Mouse (Mus musculus): ENCODE measurements around the gene Tomm40. TPM values are rescaled to one million over a fixed set of nuclear protein-coding genes. Genes with fewer than 3 reads are reported as not detected.

Gene Tomm40
- polyA plus RNA-seq, 1 experiment from 2014 or later: 17.8 TPM

Other genes starting within 250 kb of the Tomm40 start
- 5.7 to 9.3 TPM (median 6.9 TPM) in 3 replicates for gene Bloc1s3, start 207.1 kb downstream of the Tomm40 start, polyA plus RNA-seq (2018)
- 9.4 to 41.1 TPM (median 33.5 TPM) in 3 replicates for gene Trappc6a, start 207.0 kb downstream of the Tomm40 start, polyA plus RNA-seq (2018)
- gene Nkpd1, start 197.6 kb downstream of the Tomm40 start, polyA plus RNA-seq (2018): not detected in 3 replicates
- gene Ppp1r37, start 152.4 kb downstream of the Tomm40 start, polyA plus RNA-seq (2018): 21.4 to 34.9 TPM (median 23.9 TPM) in 3 replicates
- 0.16 to 0.24 TPM in 2 of 3 replicates, not detected in the other for gene Zfp296, start 138.2 kb downstream of the Tomm40 start, polyA plus RNA-seq (2018)
- 16.9 to 46.6 TPM (median 40.7 TPM) in 3 replicates for gene Gemin7, start 137.8 kb downstream of the Tomm40 start, polyA plus RNA-seq (2018)
- 14.0 to 24.9 TPM (median 16.3 TPM) in 3 replicates for gene Clasrp, start 111.0 kb downstream of the Tomm40 start, polyA plus RNA-seq (2018)
- gene Relb, start 86.0 kb downstream of the Tomm40 start, polyA plus RNA-seq (2018): 11.3 to 29.9 TPM (median 15.3 TPM) in 3 replicates
- 90.5 to 113 TPM (median 108 TPM) in 3 replicates for gene Clptm1, start 50.4 kb downstream of the Tomm40 start, polyA plus RNA-seq (2018)
- gene Apoc2, start 37.5 kb downstream of the Tomm40 start, polyA plus RNA-seq (2018): 31.8 to 82.7 TPM (median 33.3 TPM) in 3 replicates
- gene Gm44805, start 34.0 kb downstream of the Tomm40 start, polyA plus RNA-seq (2018): not detected in 3 replicates
- 1.1 TPM in 1 of 3 replicates, not detected in the others for gene Apoc4, start 34.0 kb downstream of the Tomm40 start, polyA plus RNA-seq (2018)
- 4.3 to 4.7 TPM (median 4.4 TPM) in 3 replicates for gene Apoc1, start 22.8 kb downstream of the Tomm40 start, polyA plus RNA-seq (2018)
- 11,661 to 20,761 TPM (median 14,221 TPM) in 3 replicates for gene Apoe, start 16.2 kb downstream of the Tomm40 start, polyA plus RNA-seq (2018)
- 5.2 to 7.5 TPM (median 5.9 TPM) in 3 replicates for gene Nectin2, start 35.0 kb upstream of the Tomm40 start, polyA plus RNA-seq (2018)
- gene Bcam, start 55.6 kb upstream of the Tomm40 start, polyA plus RNA-seq (2018): 0.12 to 0.15 TPM (median 0.14 TPM) in 3 replicates
- not detected in 3 replicates for gene Cblc, start 81.4 kb upstream of the Tomm40 start, polyA plus RNA-seq (2018)
- gene Bcl3, start 107.3 kb upstream of the Tomm40 start, polyA plus RNA-seq (2018): 11.2 to 30.9 TPM (median 23.0 TPM) in 3 replicates
- gene Gm19345, start 136.6 kb upstream of the Tomm40 start, polyA plus RNA-seq (2018): not detected in 3 replicates
- gene Ceacam16, start 145.9 kb upstream of the Tomm40 start, polyA plus RNA-seq (2018): 0.18 to 0.82 TPM (median 0.22 TPM) in 3 replicates
- gene Ceacam19, start 172.5 kb upstream of the Tomm40 start, polyA plus RNA-seq (2018): 0.23 TPM in 2 of 3 replicates, not detected in the other
- 13.0 to 22.9 TPM (median 22.5 TPM) in 3 replicates for gene Pvr, start 205.7 kb upstream of the Tomm40 start, polyA plus RNA-seq (2018)
- gene Igsf23, start 235.3 kb upstream of the Tomm40 start, polyA plus RNA-seq (2018): not detected in 3 replicates
- not detected in 3 replicates for gene Ceacam20, start 250.0 kb upstream of the Tomm40 start, polyA plus RNA-seq (2018)